Mouse (Mus musculus) liver, embryonic 14.5 days (tissue): ENCODE data around the gene Atp6v1g2. TPM values are rescaled to one million over a fixed set of nuclear protein-coding genes. Genes with fewer than 3 reads are reported as not detected.

Experiments
- ATAC-seq: fragments of 200-750 bp; cut with Nextera tagmentation; 2 replicates; pipeline ENCODE4 v1.8.0; 2017; ENCODE audit warnings: moderate number of reproducible peaks, mild to moderate bottlenecking, moderate library complexity; ENCODE audit not compliant: insufficient read depth
- DNase-seq, 3 experiments: peaks; one replicate each; pipeline ENCODE4 v3.0.0-alpha.2; 2012 to 2013; ENCODE audit warnings: low read depth in 3 of 3, low spot score in 3 of 3
- H3K27ac ChIP-seq: fragments of 300-500 bp; sonication (generic); 2 replicates; pipeline ENCODE4 v1.5.1; 2014; ENCODE audit warnings: moderate library complexity, mild to moderate bottlenecking, control low read depth, inconsistent platforms
- H3K27me3 ChIP-seq: fragments of 300-500 bp; sonication (generic); 2 replicates; pipeline ENCODE4 v1.6.1; 2014; ENCODE audit warnings: mild to moderate bottlenecking, low read length, moderate library complexity; ENCODE audit not compliant: control insufficient read depth, insufficient read depth
- H3K36me3 ChIP-seq: fragments of 300-500 bp; sonication (generic); replicated peaks from 2 replicates; pipeline ENCODE4 v1.6.1; 2014; ENCODE audit warnings: low read depth; ENCODE audit not compliant: control insufficient read depth, insufficient read depth
- H3K4me1 ChIP-seq, 2 experiments: fragments of 200-500 bp in 1 of 2; fragments of 300-500 bp in 1 of 2; sonication (generic) in 1 of 2; replicated peaks; 2 replicates each; pipeline ENCODE4 v1.6.1; 2012 to 2014; ENCODE audit warnings: antibody characterized with exemption in 1 of 2, inconsistent platforms in 1 of 2, low read length in 1 of 2; ENCODE audit not compliant: control insufficient read depth in 2 of 2, insufficient read depth in 2 of 2
- H3K4me2 ChIP-seq: fragments of 300-500 bp; sonication (generic); 2 replicates; pipeline ENCODE4 v1.6.1; 2014; ENCODE audit warnings: low read depth, mild to moderate bottlenecking, control low read depth, moderate library complexity
- H3K4me3 ChIP-seq, 2 experiments: fragments of 200-500 bp in 1 of 2; fragments of 300-500 bp in 1 of 2; sonication (generic) in 1 of 2; 2 replicates each; pipeline ENCODE4 v1.5.1; 2012 to 2014; ENCODE audit warnings: low read depth in 2 of 2, low read length in 2 of 2, mild to moderate bottlenecking in 2 of 2, control low read depth in 1 of 2, inconsistent platforms in 1 of 2, moderate library complexity in 1 of 2; ENCODE audit not compliant: insufficient read depth in 1 of 2
- H3K9ac ChIP-seq: fragments of 300-500 bp; sonication (generic); replicated peaks from 2 replicates; pipeline ENCODE4 v1.6.1; 2014; ENCODE audit warnings: mild to moderate bottlenecking, control low read depth, moderate library complexity
- H3K9me3 ChIP-seq: fragments of 300-500 bp; sonication (generic); 2 replicates; pipeline ENCODE4 v1.6.1; 2016; ENCODE audit warnings: low read length, mixed read lengths; ENCODE audit not compliant: control insufficient read depth
- CTCF ChIP-seq: IDR thresholded peaks from 2 replicates; pipeline ENCODE4 v1.5.1; 2016; ENCODE audit warnings: antibody characterized with exemption, low read depth, control low read depth
- EP300 ChIP-seq: IDR thresholded peaks from 2 replicates; pipeline ENCODE4 v1.6.1; 2016; ENCODE audit warnings: antibody characterized with exemption, low read depth
- WGBS: fragments of 180-500 bp; shearing (Covaris S2); extraction: QIAGEN DNeasy Blood & Tissue Kit; methylation state at CpG from one replicate; pipeline ENCODE4 v1.1.7; 2014; ENCODE audit not compliant: insufficient replicate concordance; 5-methylcytosine and 5-hydroxymethylcytosine counted together
- polyA plus RNA-seq, 2 experiments: library from polyadenylated mRNA; depleted of rRNA in 1 of 2; stranded (reverse) in 1 of 2; unstranded in 1 of 2; fragments of >200 nt; fragmentation: Nextera tagmentation in 1 of 2; extraction: Ambion mirVana in 1 of 2; gene quantifications; 2 replicates each; pipeline versions ENCODE4 v1.2.1 to v1.2.3; 2012 to 2014

The Atp6v1g2 gene
- polyA plus RNA-seq, 2 experiments = 0.76 to 1.8 TPM

GRCm38 (mm10) chr17:35240384-35241304 lies 7.2 kb downstream of the Atp6v1g2 start:
- TF ChIP-seq EP300 (no peak), CTCF (no peak)
- Histone ChIP-seq H3K9me3 (no peaks in the 10 kb centered on the region), H3K4me3 (peak overlapping the region; percentile 58 to 85), H3K9ac (peak overlapping the region; percentile 56), H3K36me3 (peaks cover 27% of the 10 kb centered on the region), H3K27me3 (no peaks in the 10 kb centered on the region), H3K4me2 (peak overlapping the region; percentile 97), H3K4me1 (peaks cover 20 to 32% of the 10 kb centered on the region in 2 experiments), H3K27ac (peak overlapping the region; percentile 5; the same call in 1 of the 2 replicates)
- WGBS = 32% methylated on average over 12 of the region's 12 CpGs
- DNase-seq = no peak
- no peak for ATAC-seq

DNA sequence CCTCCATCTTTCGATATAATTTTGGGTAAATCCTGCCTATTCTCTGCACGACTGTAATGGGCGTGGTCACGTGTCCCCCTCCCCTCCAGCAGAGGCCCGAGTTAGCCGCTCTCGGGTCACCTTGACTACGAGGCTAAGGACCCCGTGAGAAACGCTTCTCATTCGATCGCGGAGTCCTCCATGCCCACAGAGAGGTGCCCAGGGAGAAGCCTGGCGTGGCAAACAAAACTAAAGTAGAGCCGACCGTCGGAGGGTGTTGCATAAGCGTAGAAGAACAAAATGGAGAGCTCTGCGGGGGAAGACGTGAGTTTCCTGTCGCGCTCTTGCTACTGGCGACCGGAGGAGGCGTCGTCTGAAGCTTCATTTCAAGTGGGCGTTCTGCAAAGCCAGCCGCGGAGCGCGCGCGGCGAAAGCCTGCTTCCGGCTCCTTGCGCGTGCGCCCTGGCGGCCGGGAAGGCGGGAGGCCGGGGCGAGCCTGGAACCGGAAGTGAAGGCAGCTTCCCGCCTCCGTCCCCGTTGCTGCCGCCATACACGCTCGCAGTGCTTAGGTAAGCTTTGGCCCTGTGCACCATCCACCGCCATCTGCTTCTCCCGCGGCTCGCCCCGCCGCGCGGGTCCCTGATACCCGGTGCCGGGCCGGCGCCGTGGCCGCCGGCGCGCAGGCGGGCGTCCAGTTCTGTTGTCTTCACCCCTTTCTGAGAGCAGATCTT lies 8.0 kb downstream of the Atp6v1g2 start, which contains the start of gene Ddx39b:
Gene Ddx39b (plus strand): TSS at position 442 of the 710 bp plus-strand sequence.
- no peaks in the 10 kb centered on the region for H3K27me3 ChIP-seq
- peak within 1 kb of the TSS; percentile 97 for H3K4me2 ChIP-seq
- DNase-seq (peak; percentile 85 to 90 (median 87)), ATAC-seq (peak; percentile 88)
- peak; percentile 57; the same call in 1 of the 2 replicates for TF ChIP-seq EP300
- TF ChIP-seq CTCF = peak; percentile 24; the same call in 1 of the 2 replicates
- under 1% methylated on average over 69 of the region's 69 CpGs for WGBS
- peak within 1 kb of the TSS; percentile 95 for H3K9ac ChIP-seq
- peak within 1 kb of the TSS; percentile 83 for H3K27ac ChIP-seq
- peaks cover 20 to 32% of the 10 kb centered on the region in 2 experiments for H3K4me1 ChIP-seq
- H3K36me3 ChIP-seq = peaks cover 35% of the 10 kb centered on the region
- H3K4me3 ChIP-seq = peak within 1 kb of the TSS; percentile 85 to 97
- H3K9me3 ChIP-seq = no peaks in the 10 kb centered on the region

- Histone ChIP-seq H3K4me1 (peaks cover 20 to 32% of the 10 kb centered on the region in 2 experiments), H3K36me3 (peaks cover 43% of the 10 kb centered on the region), H3K9ac (peak overlapping the region; percentile 95), H3K4me2 (peak overlapping the region; percentile 97), H3K9me3 (no peaks in the 10 kb centered on the region), H3K27ac (peak overlapping the region; percentile 83), H3K4me3 (peak overlapping the region; percentile 85 to 97), H3K27me3 (no peaks in the 10 kb centered on the region)
- under 1% methylated on average over 54 of the region's 55 CpGs for WGBS
- DNase-seq (peak; percentile 67 to 74 (median 67)), ATAC-seq (peak; percentile 44)
- TF ChIP-seq EP300 (no peak), CTCF (peak; percentile 67)
Measured at GRCm38 (mm10) chr17:35242015-35242941, 8.8 kb downstream of the Atp6v1g2 start.

GRCm38 (mm10) chr17:35243086-35243485 lies 9.6 kb downstream of the Atp6v1g2 start:
- peak overlapping the region; percentile 95 for H3K9ac ChIP-seq
- no peaks in the 10 kb centered on the region for H3K27me3 ChIP-seq
- H3K4me3 ChIP-seq = peak overlapping the region; percentile 85 to 97
- ATAC-seq = no peak
- peaks cover 20 to 32% of the 10 kb centered on the region in 2 experiments for H3K4me1 ChIP-seq
- 0 out of 2 replicates have a peak, but pooled peaks have one; percentile 27 for TF ChIP-seq CTCF
- no peak for TF ChIP-seq EP300
- peak overlapping the region; percentile 97 for H3K4me2 ChIP-seq
- DNase-seq = no peak
- H3K9me3 ChIP-seq = no peaks in the 10 kb centered on the region
- 14% methylated on average over 16 of the region's 16 CpGs for WGBS
- peak overlapping the region; percentile 83 for H3K27ac ChIP-seq
- H3K36me3 ChIP-seq = peaks cover 51% of the 10 kb centered on the region
